ENCODE assay signal across 15 mouse cellular contexts in the genomic region with DNA sequence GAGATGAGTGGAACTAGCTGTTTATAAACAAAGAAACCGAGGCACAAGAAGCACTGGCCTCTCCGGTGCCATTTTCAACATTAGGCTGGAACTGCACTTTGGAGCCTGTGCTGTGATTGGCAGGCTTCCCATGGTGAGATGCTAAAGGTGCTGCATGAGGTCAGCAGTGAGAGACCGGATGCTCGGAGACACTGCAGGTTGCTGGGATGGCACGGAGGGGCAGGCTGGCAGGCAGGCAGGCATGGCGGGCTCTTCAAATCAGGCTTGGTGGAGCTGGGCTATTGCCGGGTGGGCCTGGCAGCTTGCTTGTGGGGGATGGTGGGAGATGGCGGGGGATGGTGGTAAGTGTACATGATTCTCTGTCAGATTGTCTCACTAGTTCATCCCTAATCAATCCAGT. TPM values are rescaled to one million over a fixed set of nuclear protein-coding genes. Genes with fewer than 3 reads are reported as not detected.
DNase-seq lines count a peak whose midpoint lies in the region; ATAC-seq and TF ChIP-seq lines count a peak whose summit lies in the region.
"Had no signal": no experiment of that assay in that cellular context is flagged by ENCODE, and none has a peak within 500 bp of the region (broad histone marks: within the 10 kb centered on the region; RNA-seq: fewer than 3 reads in every experiment).

No protein-coding gene starts in this region.

- no peak overlapping the region for H3K27ac ChIP-seq in hindbrain, embryonic 11.5 days (ENCODE audit: low read depth, low read length)
- H3K27ac ChIP-seq: embryonic facial prominence, embryonic 12.5 days; macrophage; stomach, embryonic 15.5 days had no signal

- no peak overlapping the region for H3K9ac ChIP-seq in hindbrain, embryonic 11.5 days (ENCODE audit: low read depth, low read length)
- H3K9ac ChIP-seq: embryonic facial prominence, embryonic 12.5 days; stomach, embryonic 15.5 days had no signal

- TF ChIP-seq CTCF in brain, embryonic 14.5 days (IDR thresholded peaks at IDR 0.05; ENCODE audit: borderline replicate concordance, extremely low read depth, insufficient read depth, insufficient read length) = no peak

- peak; percentile 33; the same call in 1 of the 2 replicates for ATAC-seq in hindbrain, embryonic 11.5 days (ENCODE audit: low FRiP score)
- ATAC-seq in frontal cortex, adult (ENCODE audit: low TSS enrichment) = no peak

- TF ChIP-seq POLR2A in brain, embryonic 14.5 days (IDR thresholded peaks at IDR 0.05; ENCODE audit: borderline replicate concordance, extremely low read depth, insufficient read depth, insufficient read length, poor library complexity, severe bottlenecking) = no peak

- peak; percentile 7 for DNase-seq in kidney, postnatal 14 days
- no peak for DNase-seq in kidney, postnatal 10 days
- peak; percentile 56 for DNase-seq in brain, embryonic 14.5 days (ENCODE audit: low read depth)
- peak; percentile 75 to 79 for DNase-seq in cerebellum, postnatal 10 days
- DNase-seq in hindbrain, embryonic 11.5 days (ENCODE audit: low spot score) = no peak
- DNase-seq in thymus, postnatal 10 days (ENCODE audit: low spot score in 2 of 2) = no peak
- DNase-seq in thymus, postnatal 4 days = no peak
- DNase-seq: heart, postnatal 14 days; right cerebral cortex, postnatal 4 days had no signal

- H3K4me1 ChIP-seq in hindbrain, embryonic 11.5 days (replicated peaks; ENCODE audit: control insufficient read depth, insufficient read depth, low read length) = no peaks in the 10 kb centered on the region
- H3K4me1 ChIP-seq: stomach, embryonic 15.5 days had no signal

- no peaks in the 10 kb centered on the region for H3K9me3 ChIP-seq in hindbrain, embryonic 11.5 days (ENCODE audit: control insufficient read depth, low read length)
- H3K9me3 ChIP-seq: embryonic facial prominence, embryonic 12.5 days; stomach, embryonic 15.5 days had no signal

- H3K36me3 ChIP-seq in hindbrain, embryonic 11.5 days (ENCODE audit: control insufficient read depth, insufficient read depth, low read length) = no peaks in the 10 kb centered on the region
- H3K36me3 ChIP-seq: embryonic facial prominence, embryonic 12.5 days; stomach, embryonic 15.5 days had no signal

- WGBS in hindbrain, embryonic 11.5 days = 57% methylated on average over 8 of the region's 8 CpGs

- no peak overlapping the region for H3K4me3 ChIP-seq in hindbrain, embryonic 11.5 days (ENCODE audit: low read depth, low read length)
- H3K4me3 ChIP-seq: embryonic facial prominence, embryonic 12.5 days; stomach, embryonic 15.5 days had no signal

- H3K4me2 ChIP-seq in hindbrain, embryonic 11.5 days (replicated peaks; ENCODE audit: low read depth, low read length) = no peak overlapping the region
- H3K4me2 ChIP-seq: embryonic facial prominence, embryonic 12.5 days; liver, embryonic 11.5 days; stomach, embryonic 15.5 days had no signal

- H3K27me3 ChIP-seq in hindbrain, embryonic 11.5 days (ENCODE audit: control insufficient read depth, insufficient read depth, low read length) = no peaks in the 10 kb centered on the region
- H3K27me3 ChIP-seq: embryonic facial prominence, embryonic 12.5 days; stomach, embryonic 15.5 days had no signal

RNA-seq across cellular contexts. Expression of a gene that starts 15.6 kb away (rescaled TPM):
- polyA plus RNA-seq in brain, embryonic 14.5 days (2012; rRNA removed) = 9.8 and 12.3 TPM in 2 replicates
- 3.8 and 4.7 TPM in 2 replicates for polyA plus RNA-seq in hindbrain, embryonic 11.5 days (2014; fragmentation: Nextera tagmentation; extraction: Ambion mirVana)
- polyA plus RNA-seq: C2C12 had no signal

Comparison
In these comparisons a context has a peak if more than half of its experiments do, and no peak if none do; other contexts are left out.
1. DNase-seq: peak in kidney, postnatal 14 days (single experiment), brain, embryonic 14.5 days (single experiment) and cerebellum, postnatal 10 days (2 of 2); none in kidney, postnatal 10 days (single experiment), hindbrain, embryonic 11.5 days (single experiment), thymus, postnatal 10 days (0 of 2) and thymus, postnatal 4 days (single experiment).